Mouse (Mus musculus): ENCODE measurements at regions not wholly inside any gene's neighbourhood (a gene's known extent, or its start where the extent isn't known, plus 50 kb on each side); places are given as distances from the start of the nearest gene placed in this dataset.

- Histone ChIP-seq H3K79me3 (ENCODE audit: low read depth) (no peaks in the 10 kb centered on the region), H3K36me3 (ENCODE audit: control insufficient read depth, insufficient read depth) (no peaks in the 10 kb centered on the region), H3K79me2 (ENCODE audit: control insufficient read depth, insufficient read depth) (no peaks in the 10 kb centered on the region), H3K27me3 (ENCODE audit: control insufficient read depth, insufficient read depth, insufficient read length) (no peaks in the 10 kb centered on the region), H3K4me3 (ENCODE audit: insufficient read depth, poor library complexity, severe bottlenecking) (no peak overlapping the region), H3ac (ENCODE audit: control insufficient read depth, insufficient read length, low read depth) (no peak overlapping the region)
- TF ChIP-seq FOSL1 (IDR thresholded peaks at IDR 0.05; ENCODE audit: insufficient read depth, low read length, poor library complexity, severe bottlenecking): no peak
These were observed 124.4 kb upstream of the Hs6st1 start for GRCm38 (mm10) chr1:35943800-35944199.

- H3K36me3 ChIP-seq (ENCODE audit: control insufficient read depth, insufficient read depth): no peaks in the 10 kb centered on the region
These were observed 123.8 kb upstream of the Hs6st1 start for GRCm38 (mm10) chr1:35944376-35944775.

GRCm38 (mm10) chr1:35944849-35945248 is 123.4 kb upstream of the Hs6st1 start:
- Histone ChIP-seq H3K79me3 (ENCODE audit: low read depth) (no peaks in the 10 kb centered on the region), H3K27me3 (ENCODE audit: control insufficient read depth, insufficient read depth, insufficient read length) (no peaks in the 10 kb centered on the region), H3ac (ENCODE audit: control insufficient read depth, insufficient read length, low read depth) (no peak overlapping the region), H3K4me3 (ENCODE audit: insufficient read depth, poor library complexity, severe bottlenecking) (no peak overlapping the region), H3K36me3 (ENCODE audit: control insufficient read depth, insufficient read depth) (no peaks in the 10 kb centered on the region), H3K79me2 (ENCODE audit: control insufficient read depth, insufficient read depth) (no peaks in the 10 kb centered on the region)
- no peak for TF ChIP-seq MYOG (IDR thresholded peaks at IDR 0.05; ENCODE audit: control insufficient read depth, extremely low read depth, insufficient read length)
- no peak for TF ChIP-seq MAX (IDR thresholded peaks at IDR 0.05)
- no peak for TF ChIP-seq CEBPB (IDR thresholded peaks at IDR 0.05; ENCODE audit: low read depth)
- no peak for TF ChIP-seq FOSL1 (IDR thresholded peaks at IDR 0.05; ENCODE audit: insufficient read depth, low read length, poor library complexity, severe bottlenecking)
- TF ChIP-seq MYOD1 (IDR thresholded peaks at IDR 0.05; ENCODE audit: control insufficient read depth, insufficient read length, low read depth): no peak
- no peak for TF ChIP-seq USF1 (IDR thresholded peaks at IDR 0.05; ENCODE audit: low read depth)
- no peak for TF ChIP-seq CTCF (IDR thresholded peaks at IDR 0.05; ENCODE audit: control insufficient read depth, insufficient read depth, insufficient read length)

More at GRCm38 (mm10) chr1:35944376-35944775, 123.8 kb upstream of the Hs6st1 start:
- Histone ChIP-seq H3K79me3 (ENCODE audit: low read depth) (no peaks in the 10 kb centered on the region), H3ac (ENCODE audit: control insufficient read depth, insufficient read length, low read depth) (no peak overlapping the region), H3K79me2 (ENCODE audit: control insufficient read depth, insufficient read depth) (no peaks in the 10 kb centered on the region), H3K4me3 (ENCODE audit: insufficient read depth, poor library complexity, severe bottlenecking) (no peak overlapping the region), H3K27me3 (ENCODE audit: control insufficient read depth, insufficient read depth, insufficient read length) (no peaks in the 10 kb centered on the region)
- TF ChIP-seq FOSL1 (IDR thresholded peaks at IDR 0.05; ENCODE audit: insufficient read depth, low read length, poor library complexity, severe bottlenecking): no peak

GRCm38 (mm10) chr1:35945596-35945995 is 122.6 kb upstream of the Hs6st1 start:
- no peaks in the 10 kb centered on the region for H3K79me3 ChIP-seq (ENCODE audit: low read depth)
- no peaks in the 10 kb centered on the region for H3K79me2 ChIP-seq (ENCODE audit: control insufficient read depth, insufficient read depth)
- H3ac ChIP-seq (ENCODE audit: control insufficient read depth, insufficient read length, low read depth): no peak overlapping the region
- no peaks in the 10 kb centered on the region for H3K36me3 ChIP-seq (ENCODE audit: control insufficient read depth, insufficient read depth)
- TF ChIP-seq MAX (IDR thresholded peaks at IDR 0.05): no peak
- no peak overlapping the region for H3K4me3 ChIP-seq (ENCODE audit: insufficient read depth, poor library complexity, severe bottlenecking)
- no peaks in the 10 kb centered on the region for H3K27me3 ChIP-seq (ENCODE audit: control insufficient read depth, insufficient read depth, insufficient read length)

- TF ChIP-seq FOSL1 (IDR thresholded peaks at IDR 0.05; ENCODE audit: insufficient read depth, low read length, poor library complexity, severe bottlenecking) (no peak), CEBPB (IDR thresholded peaks at IDR 0.05; ENCODE audit: low read depth) (no peak), USF1 (IDR thresholded peaks at IDR 0.05; ENCODE audit: low read depth) (no peak)
- Histone ChIP-seq H3K27me3 (ENCODE audit: control insufficient read depth, insufficient read depth, insufficient read length) (no peaks in the 10 kb centered on the region), H3K4me3 (ENCODE audit: insufficient read depth, poor library complexity, severe bottlenecking) (no peak overlapping the region)
These were observed 120.1 kb upstream of the Hs6st1 start for GRCm38 (mm10) chr1:35948104-35948503.

GRCm38 (mm10) chr1:35951082-35951481 is 117.1 kb upstream of the Hs6st1 start:
- TF ChIP-seq MYOD1 (IDR thresholded peaks at IDR 0.05; ENCODE audit: control insufficient read depth, insufficient read length, low read depth) (no peak), MAX (IDR thresholded peaks at IDR 0.05) (no peak), USF1 (IDR thresholded peaks at IDR 0.05; ENCODE audit: low read depth) (no peak), MYOG (IDR thresholded peaks at IDR 0.05; ENCODE audit: control insufficient read depth, extremely low read depth, insufficient read length) (no peak), CTCF (IDR thresholded peaks at IDR 0.05; ENCODE audit: control insufficient read depth, insufficient read depth, insufficient read length) (no peak), CEBPB (IDR thresholded peaks at IDR 0.05; ENCODE audit: low read depth) (no peak), FOSL1 (IDR thresholded peaks at IDR 0.05; ENCODE audit: insufficient read depth, low read length, poor library complexity, severe bottlenecking) (no peak)
- no peaks in the 10 kb centered on the region for H3K79me2 ChIP-seq (ENCODE audit: control insufficient read depth, insufficient read depth)
- no peaks in the 10 kb centered on the region for H3K79me3 ChIP-seq (ENCODE audit: low read depth)
- no peaks in the 10 kb centered on the region for H3K27me3 ChIP-seq (ENCODE audit: control insufficient read depth, insufficient read depth, insufficient read length)
- no peak overlapping the region for H3K4me3 ChIP-seq (ENCODE audit: insufficient read depth, poor library complexity, severe bottlenecking)
- no peaks in the 10 kb centered on the region for H3K36me3 ChIP-seq (ENCODE audit: control insufficient read depth, insufficient read depth)
- no peak overlapping the region for H3ac ChIP-seq (ENCODE audit: control insufficient read depth, insufficient read length, low read depth)

More at GRCm38 (mm10) chr1:35948104-35948503, 120.1 kb upstream of the Hs6st1 start:
- no peaks in the 10 kb centered on the region for H3K36me3 ChIP-seq (ENCODE audit: control insufficient read depth, insufficient read depth)
- H3K79me3 ChIP-seq (ENCODE audit: low read depth): no peaks in the 10 kb centered on the region
- no peaks in the 10 kb centered on the region for H3K79me2 ChIP-seq (ENCODE audit: control insufficient read depth, insufficient read depth)
- no peak overlapping the region for H3ac ChIP-seq (ENCODE audit: control insufficient read depth, insufficient read length, low read depth)

GRCm38 (mm10) chr1:35953721-35954120 is 114.5 kb upstream of the Hs6st1 start:
- TF ChIP-seq MAX (IDR thresholded peaks at IDR 0.05) (no peak), MYOG (IDR thresholded peaks at IDR 0.05; ENCODE audit: control insufficient read depth, extremely low read depth, insufficient read length) (no peak), MYOD1 (IDR thresholded peaks at IDR 0.05; ENCODE audit: control insufficient read depth, insufficient read length, low read depth) (no peak), CTCF (IDR thresholded peaks at IDR 0.05; ENCODE audit: control insufficient read depth, insufficient read depth, insufficient read length) (no peak), USF1 (IDR thresholded peaks at IDR 0.05; ENCODE audit: low read depth) (no peak), FOSL1 (IDR thresholded peaks at IDR 0.05; ENCODE audit: insufficient read depth, low read length, poor library complexity, severe bottlenecking) (no peak), CEBPB (IDR thresholded peaks at IDR 0.05; ENCODE audit: low read depth) (no peak)
- no peaks in the 10 kb centered on the region for H3K79me3 ChIP-seq (ENCODE audit: low read depth)

More at GRCm38 (mm10) chr1:35953721-35954120, 114.5 kb upstream of the Hs6st1 start:
- no peak overlapping the region for H3ac ChIP-seq (ENCODE audit: control insufficient read depth, insufficient read length, low read depth)
- H3K36me3 ChIP-seq (ENCODE audit: control insufficient read depth, insufficient read depth): no peaks in the 10 kb centered on the region
- no peaks in the 10 kb centered on the region for H3K27me3 ChIP-seq (ENCODE audit: control insufficient read depth, insufficient read depth, insufficient read length)
- H3K4me3 ChIP-seq (ENCODE audit: insufficient read depth, poor library complexity, severe bottlenecking): no peak overlapping the region
- no peaks in the 10 kb centered on the region for H3K79me2 ChIP-seq (ENCODE audit: control insufficient read depth, insufficient read depth)

All from C2C12 (cell line).